Mouse (Mus musculus) ES-E14 (cell line): ENCODE results near the gene Mrgbp.

Experiments
- CHD2 ChIP-seq: IDR thresholded peaks from 2 replicates; pipeline ENCODE4 v1.6.1; 2014; ENCODE audit warnings: mild to moderate bottlenecking, low read depth, low read length, inconsistent platforms
- HCFC1 ChIP-seq: IDR thresholded peaks from 2 replicates; pipeline ENCODE4 v1.6.1; 2012; ENCODE audit warnings: low read length, inconsistent platforms, borderline replicate concordance; ENCODE audit not compliant: insufficient read depth
- ZNF384 ChIP-seq: IDR thresholded peaks from 2 replicates; pipeline ENCODE4 v1.6.1; 2012; ENCODE audit warnings: low read depth, low read length, inconsistent platforms

DNA sequence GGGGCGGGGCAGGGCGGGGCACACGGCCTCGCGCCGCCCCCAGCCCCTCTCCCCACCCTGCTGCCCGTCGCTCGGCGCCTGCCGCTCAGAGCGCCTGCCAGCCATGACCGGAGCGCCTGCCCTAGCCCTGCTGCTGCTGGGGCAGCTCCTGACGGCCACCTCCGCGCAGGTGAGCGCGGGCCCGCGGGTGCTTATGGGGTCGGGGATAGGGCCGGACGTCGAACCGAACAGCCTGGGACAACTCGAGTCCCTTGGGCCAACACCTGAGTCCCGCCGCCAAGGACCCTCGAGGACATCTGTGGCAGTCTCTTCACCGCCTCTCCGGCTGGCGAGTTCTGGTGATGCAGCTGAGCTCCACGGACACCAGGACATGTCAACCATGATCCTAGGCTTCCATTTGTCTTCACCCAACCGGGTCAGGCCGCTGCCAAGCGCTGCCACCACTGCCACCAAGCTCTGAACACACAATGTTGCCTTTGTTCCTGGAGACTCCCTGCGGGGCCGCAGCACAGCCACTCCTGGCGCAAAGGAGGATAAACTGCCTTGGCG lies 17.1 kb downstream of the Mrgbp start:
- no peak for TF ChIP-seq CHD2
- TF ChIP-seq ZNF384 = no peak
- TF ChIP-seq HCFC1 = no peak
